Mouse (Mus musculus): ENCODE data around the gene Gm45623. TPM values are rescaled to one million over a fixed set of nuclear protein-coding genes. Genes with fewer than 3 reads are reported as not detected.

The Gm45623 gene
- total RNA-seq (2023): not detected

GRCm38 (mm10) chr13:56753192-56753951 lies at the start of gene Gm45623:
TSS of gene Gm45623 (minus strand) at chr13:56753827.

DNA sequence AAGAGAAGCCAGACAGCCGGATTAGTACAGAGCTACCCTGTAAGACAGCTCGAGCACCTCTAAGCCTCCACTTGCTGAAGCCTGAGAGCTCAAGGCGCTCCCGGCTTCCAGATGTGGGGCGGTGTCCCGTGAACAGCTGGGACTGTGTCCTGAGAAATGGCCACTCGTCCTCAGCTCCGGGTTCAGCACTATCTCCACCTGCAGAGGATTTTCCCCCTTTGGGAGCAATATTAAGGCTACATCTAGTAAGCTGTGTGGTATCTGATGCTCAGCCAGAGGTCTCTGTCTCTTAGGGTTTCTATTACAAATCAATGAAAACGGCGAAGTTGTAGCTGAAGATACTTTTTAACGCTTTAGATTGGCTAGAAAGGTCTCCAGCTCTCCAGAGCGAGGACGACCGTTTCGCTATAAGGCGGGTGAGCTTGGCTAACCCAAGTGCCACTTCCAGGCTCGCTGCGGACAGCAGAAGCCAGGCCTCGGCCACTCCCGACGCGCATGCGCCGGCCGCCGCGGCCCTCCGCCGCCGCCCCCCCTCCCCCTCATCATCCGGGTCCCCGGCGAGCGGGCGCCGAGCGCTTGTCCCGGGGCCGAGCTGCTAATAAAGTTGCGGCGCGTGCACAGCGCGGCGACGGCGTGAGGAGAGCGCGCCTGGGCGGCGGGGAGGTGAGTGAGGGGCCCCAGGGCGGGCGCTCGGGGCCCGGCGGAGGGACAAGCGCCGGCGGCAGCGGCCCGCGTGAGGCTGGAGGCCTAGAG lies 51.0 kb downstream of the Gm45623 start, which contains the start of gene Smad5:
TSS of gene Smad5 (plus strand) at position 542 of the 753 bp plus-strand sequence.

Other genes starting within 250 kb of the Gm45623 start
- gene Fbxl21, start 231.4 kb downstream of the Gm45623 start, total RNA-seq (2023): 1.1 TPM
- not detected for gene Lect2, start 205.3 kb downstream of the Gm45623 start, total RNA-seq (2023)
- gene Tgfbi, start 144.3 kb downstream of the Gm45623 start, total RNA-seq (2023): 4.1 TPM
- gene Smad5, start 50.8 kb downstream of the Gm45623 start, total RNA-seq (2023): 67.8 TPM
- not detected for gene Trpc7, start 142.2 kb upstream of the Gm45623 start, total RNA-seq (2023)